Mouse (Mus musculus) liver, adult (tissue): Measurements from ENCODE around the gene Tmem190.

Source experiments
- GATA4 ChIP-seq: IDR thresholded peaks from 2 replicates; pipeline ENCODE4 v1.6.1; 2014; ENCODE audit warnings: mild to moderate bottlenecking, low read length; ENCODE audit not compliant: insufficient replicate concordance

Gene Tmem190

GRCm38 (mm10) chr7:4751971-4752820, 30.5 kb upstream of the Tmem190 start:
- TF ChIP-seq GATA4: no peak

- TF ChIP-seq GATA4: no peak
Observed at GRCm38 (mm10) chr7:4752821-4753570, 29.7 kb upstream of the Tmem190 start, which contains the start of gene Cox6b2. Cox6b2 (minus strand) TSS chr7:4753094.

- no peak for TF ChIP-seq GATA4
Observed at GRCm38 (mm10) chr7:4759670-4760069, 23.1 kb upstream of the Tmem190 start.

DNA sequence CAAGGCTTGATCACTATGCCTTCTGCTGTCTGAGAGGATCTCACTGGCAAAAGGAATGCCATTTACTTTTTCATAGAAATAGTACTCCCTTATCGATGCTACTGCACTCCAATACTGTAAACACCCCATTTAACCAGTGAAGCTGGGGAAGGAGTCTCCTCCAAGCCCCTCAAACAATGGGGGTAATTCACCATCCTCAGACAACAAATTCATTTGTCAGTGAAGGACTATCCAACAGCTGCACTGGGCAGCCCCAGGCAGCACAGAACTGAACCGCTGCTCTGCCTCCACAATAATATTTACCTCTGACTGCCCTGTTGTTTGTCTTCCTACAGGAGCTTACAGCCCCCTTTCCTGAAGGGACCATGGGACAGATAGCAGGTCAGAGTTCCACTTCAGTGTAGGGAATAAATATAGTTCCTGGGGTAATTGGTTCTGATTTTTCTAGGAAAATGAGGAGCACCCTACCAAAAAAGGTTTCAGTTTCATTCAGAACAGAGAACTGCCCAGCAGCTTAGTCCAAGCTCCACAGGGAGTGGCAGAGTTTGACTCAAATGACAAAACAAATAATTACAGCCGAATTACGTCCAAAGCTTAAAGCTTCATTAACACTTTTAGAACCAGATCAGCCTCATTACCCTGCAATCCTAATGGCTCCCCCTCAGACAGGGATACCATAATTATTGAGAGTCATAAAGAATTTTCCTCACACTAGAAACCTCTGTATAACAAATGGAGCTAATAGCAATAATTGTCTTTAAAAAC, 17.6 kb upstream of the Tmem190 start:
- no peak for TF ChIP-seq GATA4

- no peak for TF ChIP-seq GATA4
Observed at GRCm38 (mm10) chr7:4771202-4771601, 11.5 kb upstream of the Tmem190 start, which contains the start of gene Fam71e2. Fam71e2 (minus strand) TSS chr7:4771302.

- TF ChIP-seq GATA4: no peak
Observed at GRCm38 (mm10) chr7:4776131-4776530, 6.6 kb upstream of the Tmem190 start.

DNA sequence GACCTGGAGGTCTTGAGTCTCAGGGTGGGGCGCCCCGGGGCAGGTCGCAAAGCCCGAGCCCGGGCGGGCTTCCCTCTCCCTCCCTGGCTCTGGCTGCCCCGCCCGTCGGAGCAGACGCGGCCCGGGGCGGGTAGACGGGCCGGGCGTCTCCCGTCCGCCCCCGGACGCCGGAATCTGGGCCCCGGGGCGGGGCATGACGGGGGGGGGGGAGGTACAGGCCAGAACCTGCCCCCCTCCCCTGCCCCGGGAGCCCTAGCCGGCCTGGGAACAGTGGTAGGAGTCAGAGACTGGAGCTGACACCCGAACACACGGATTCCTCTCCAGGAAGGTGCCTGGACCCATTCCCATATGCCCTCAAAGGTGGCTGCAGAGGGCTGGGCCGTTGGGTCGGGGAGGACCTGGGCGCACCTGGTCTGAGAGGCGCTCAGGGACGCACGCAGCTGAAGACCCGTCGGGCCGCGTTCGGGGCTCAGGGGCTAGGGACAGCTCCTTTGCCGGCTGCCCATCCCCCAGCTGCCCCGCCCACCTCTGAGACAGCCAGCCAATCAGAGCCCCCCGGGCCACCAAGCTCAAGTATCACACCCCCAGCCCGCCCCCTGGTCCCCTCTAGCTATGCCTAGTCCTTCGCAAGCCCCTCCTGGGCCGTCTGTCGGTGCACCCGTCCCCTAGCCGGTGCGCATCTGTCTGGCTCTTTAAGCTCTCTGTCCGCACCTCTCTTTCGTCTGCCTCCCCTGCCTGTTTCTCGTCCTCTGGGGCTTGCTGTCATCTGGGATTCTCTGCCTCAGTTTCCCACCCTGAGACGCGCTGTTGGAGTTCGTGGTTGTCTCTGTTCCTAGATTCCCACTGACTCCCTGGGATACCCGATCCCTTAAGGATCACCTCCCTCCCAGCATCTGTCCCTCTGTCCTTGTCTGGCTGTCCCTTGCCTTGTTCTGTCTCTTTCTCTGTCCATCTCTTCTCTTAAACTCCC, 5.6 kb upstream of the Tmem190 start:
- TF ChIP-seq GATA4: no peak

- no peak for TF ChIP-seq GATA4
Observed at GRCm38 (mm10) chr7:4777851-4778637, 4.7 kb upstream of the Tmem190 start.

DNA sequence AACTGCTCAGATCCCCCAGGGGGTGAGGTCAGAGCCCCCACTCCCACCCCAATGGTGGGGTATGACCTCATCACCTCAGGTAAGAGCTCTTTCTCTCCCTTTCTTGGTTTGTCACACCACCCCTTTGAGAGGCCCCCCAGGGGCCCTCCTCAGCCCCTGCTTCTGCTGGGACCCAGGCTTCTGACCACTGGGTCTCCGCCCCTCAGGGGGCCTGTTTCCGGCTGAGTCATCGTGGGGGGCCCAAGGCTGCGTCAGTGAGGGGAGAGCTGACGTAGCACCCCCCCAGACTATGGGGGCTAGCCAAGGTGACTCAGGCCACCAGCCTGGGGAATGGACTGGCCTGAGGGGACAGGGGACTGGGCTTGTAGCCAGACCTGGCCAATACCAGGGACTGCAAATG, 2.8 kb upstream of the Tmem190 start:
- TF ChIP-seq GATA4: no peak

DNA sequence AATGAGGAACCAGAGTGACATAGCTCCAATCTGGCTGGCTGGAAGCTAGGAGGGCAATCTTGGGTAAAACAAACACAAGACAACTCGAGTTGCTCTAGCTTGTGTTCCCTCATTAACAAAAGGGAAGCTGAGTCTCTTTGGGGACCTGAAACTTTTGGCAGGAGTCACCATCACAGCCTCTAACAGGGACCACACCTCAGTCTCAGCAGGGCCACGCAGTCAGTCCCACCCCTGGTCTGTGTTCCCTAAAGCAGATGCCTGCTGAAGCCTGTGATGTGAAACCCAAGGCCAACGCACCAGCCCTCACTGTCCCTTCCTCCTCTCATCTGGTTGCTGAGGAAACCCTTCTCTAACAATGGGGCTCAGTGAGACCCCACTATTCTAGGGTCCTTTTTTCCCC, 607 bp upstream of the Tmem190 start:
- no peak for TF ChIP-seq GATA4

- TF ChIP-seq GATA4: no peak
Observed at GRCm38 (mm10) chr7:4783667-4784268, 1.0 kb downstream of the Tmem190 start.

- TF ChIP-seq GATA4: no peak
Observed at GRCm38 (mm10) chr7:4788499-4789435, 6.0 kb downstream of the Tmem190 start.
